Mouse (Mus musculus): ENCODE data around the gene Hacd1. TPM values are rescaled to one million over a fixed set of nuclear protein-coding genes. Genes with fewer than 3 reads are reported as not detected.

Hacd1 gene
- polyA plus RNA-seq, 1 experiment: 32.3 TPM

DNA sequence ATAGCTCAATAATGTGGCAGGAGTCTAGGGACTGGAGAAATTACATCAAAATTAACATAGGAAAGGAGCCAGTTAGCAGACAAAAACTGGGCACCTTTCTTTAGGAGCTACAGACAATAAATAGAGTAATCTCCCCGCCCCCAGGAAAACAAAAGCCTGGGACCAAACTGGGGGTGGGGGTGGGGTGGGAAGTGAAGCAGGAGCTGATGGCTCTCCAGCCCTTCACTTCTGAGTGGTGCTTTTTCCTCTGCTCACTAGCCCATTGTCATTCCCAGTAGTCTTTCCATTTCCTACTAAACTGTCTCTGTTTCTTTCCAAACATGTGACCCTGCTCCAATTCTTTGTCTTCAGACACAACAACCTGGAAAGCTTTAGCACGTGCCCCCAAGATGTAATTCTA, 99.5 kb downstream of the Hacd1 start:
- no peak for TF ChIP-seq CTCF (IDR thresholded peaks at IDR 0.05; ENCODE audit: borderline replicate concordance, insufficient read depth, low read depth, low read length)
- TF ChIP-seq POLR2A (IDR thresholded peaks at IDR 0.05; ENCODE audit: borderline replicate concordance, insufficient read depth, low read length): no peak
- no peak for DNase-seq
- Histone ChIP-seq H3K27me3 (ENCODE audit: control insufficient read depth, insufficient read depth, low read length) (no peaks in the 10 kb centered on the region), H3K4me3 (replicated peaks; ENCODE audit: insufficient read depth, low read depth, low read length) (no peak overlapping the region), H3K27ac (ENCODE audit: insufficient read depth, low read length) (no peak overlapping the region), H3K4me1 (ENCODE audit: control insufficient read depth, insufficient read depth, low read length) (no peaks in the 10 kb centered on the region)
- WGBS: 38% methylated on average over 2 of the region's 2 CpGs

DNA sequence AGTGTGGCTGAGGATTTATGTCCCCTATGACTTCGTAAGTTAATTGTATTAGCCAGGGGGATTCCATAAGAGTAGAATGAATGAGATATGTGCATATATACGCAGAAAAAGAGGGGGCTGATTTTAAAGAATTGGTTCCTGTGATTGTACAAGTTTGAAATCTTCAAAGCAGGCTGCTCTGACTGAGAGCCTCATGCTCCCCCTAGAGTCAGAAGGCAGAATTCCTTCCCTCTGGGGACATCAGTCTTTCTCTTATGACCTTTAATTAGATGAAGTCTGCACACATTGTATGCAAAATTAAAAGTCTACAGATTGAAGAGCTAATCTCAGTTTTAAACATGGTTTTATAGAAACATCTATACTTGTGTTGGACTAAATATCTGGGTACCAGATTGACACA, 117.8 kb downstream of the Hacd1 start:
- WGBS: 58% methylated on average over 2 of the region's 2 CpGs
- Histone ChIP-seq H3K27me3 (ENCODE audit: control insufficient read depth, insufficient read depth, low read length) (no peaks in the 10 kb centered on the region), H3K27ac (ENCODE audit: insufficient read depth, low read length) (no peak overlapping the region), H3K4me3 (replicated peaks; ENCODE audit: insufficient read depth, low read depth, low read length) (no peak overlapping the region), H3K4me1 (ENCODE audit: control insufficient read depth, insufficient read depth, low read length) (no peaks in the 10 kb centered on the region)
- TF ChIP-seq POLR2A (IDR thresholded peaks at IDR 0.05; ENCODE audit: borderline replicate concordance, insufficient read depth, low read length) (no peak), CTCF (IDR thresholded peaks at IDR 0.05; ENCODE audit: borderline replicate concordance, insufficient read depth, low read depth, low read length) (no peak)
- no peak for DNase-seq

DNA sequence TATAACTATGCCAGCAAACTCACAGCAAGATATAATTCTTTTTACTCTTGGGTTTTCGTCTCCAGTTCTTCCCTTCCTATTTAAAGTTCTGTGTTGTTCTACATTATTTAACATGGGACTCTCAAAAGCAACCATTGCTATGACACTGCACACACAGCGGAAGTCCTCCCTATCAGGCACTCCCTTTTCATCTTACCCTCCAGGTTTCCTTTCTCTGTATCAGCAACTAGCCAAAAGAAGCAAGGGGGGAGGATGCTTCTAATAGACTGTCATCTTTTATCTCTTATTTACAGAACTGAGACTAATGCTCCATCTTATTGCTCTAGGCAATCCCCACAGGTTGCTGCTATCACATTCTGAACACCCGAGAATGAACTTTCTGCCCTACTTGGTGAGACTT, 120.6 kb downstream of the Hacd1 start:
- TF ChIP-seq POLR2A (IDR thresholded peaks at IDR 0.05; ENCODE audit: borderline replicate concordance, insufficient read depth, low read length) (no peak), CTCF (IDR thresholded peaks at IDR 0.05; ENCODE audit: borderline replicate concordance, insufficient read depth, low read depth, low read length) (no peak)
- Histone ChIP-seq H3K4me3 (replicated peaks; ENCODE audit: insufficient read depth, low read depth, low read length) (no peak overlapping the region), H3K27ac (ENCODE audit: insufficient read depth, low read length) (no peak overlapping the region), H3K4me1 (ENCODE audit: control insufficient read depth, insufficient read depth, low read length) (no peaks in the 10 kb centered on the region), H3K27me3 (ENCODE audit: control insufficient read depth, insufficient read depth, low read length) (no peaks in the 10 kb centered on the region)
- WGBS: 66% methylated on average over 3 of the region's 3 CpGs
- no peak for DNase-seq

DNA sequence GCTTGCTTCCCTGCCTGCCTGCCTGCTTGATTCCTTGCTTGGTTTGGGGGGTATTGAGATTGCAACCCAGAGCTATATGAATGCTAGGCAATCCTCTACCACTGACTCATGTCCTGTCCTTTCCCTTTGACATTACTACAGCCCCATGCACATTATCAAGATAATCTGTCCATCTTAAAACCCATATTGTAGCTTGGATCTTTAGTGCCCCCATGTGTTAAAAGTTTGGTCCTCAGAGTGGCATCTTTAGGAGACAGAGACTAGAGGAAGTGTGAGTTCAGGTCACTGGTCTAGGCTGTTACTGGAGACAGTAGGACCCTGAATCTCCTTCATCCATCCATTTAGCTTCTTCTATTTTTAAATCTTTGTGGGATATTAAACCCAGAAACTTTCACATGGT, 123.7 kb downstream of the Hacd1 start:
- no peak for TF ChIP-seq CTCF (IDR thresholded peaks at IDR 0.05; ENCODE audit: borderline replicate concordance, insufficient read depth, low read depth, low read length)
- no peak for TF ChIP-seq POLR2A (IDR thresholded peaks at IDR 0.05; ENCODE audit: borderline replicate concordance, insufficient read depth, low read length)
- Histone ChIP-seq H3K4me1 (ENCODE audit: control insufficient read depth, insufficient read depth, low read length) (no peaks in the 10 kb centered on the region), H3K27ac (ENCODE audit: insufficient read depth, low read length) (no peak overlapping the region), H3K27me3 (ENCODE audit: control insufficient read depth, insufficient read depth, low read length) (no peaks in the 10 kb centered on the region), H3K4me3 (replicated peaks; ENCODE audit: insufficient read depth, low read depth, low read length) (no peak overlapping the region)
- DNase-seq: no peak

- Histone ChIP-seq H3K4me3 (replicated peaks; ENCODE audit: insufficient read depth, low read depth, low read length) (no peak overlapping the region), H3K4me1 (ENCODE audit: control insufficient read depth, insufficient read depth, low read length) (no peaks in the 10 kb centered on the region), H3K27ac (ENCODE audit: insufficient read depth, low read length) (no peak overlapping the region), H3K27me3 (ENCODE audit: control insufficient read depth, insufficient read depth, low read length) (no peaks in the 10 kb centered on the region)
- WGBS: 95% methylated on average over 1 of the region's 1 CpGs
- no peak for DNase-seq
- TF ChIP-seq CTCF (IDR thresholded peaks at IDR 0.05; ENCODE audit: borderline replicate concordance, insufficient read depth, low read depth, low read length): no peak
- TF ChIP-seq POLR2A (IDR thresholded peaks at IDR 0.05; ENCODE audit: borderline replicate concordance, insufficient read depth, low read length): no peak
Observed at GRCm38 (mm10) chr2:13930724-13931123, 125.2 kb downstream of the Hacd1 start.

- Histone ChIP-seq H3K4me1 (ENCODE audit: control insufficient read depth, insufficient read depth, low read length) (no peaks in the 10 kb centered on the region), H3K4me3 (replicated peaks; ENCODE audit: insufficient read depth, low read depth, low read length) (no peak overlapping the region), H3K27me3 (ENCODE audit: control insufficient read depth, insufficient read depth, low read length) (no peaks in the 10 kb centered on the region), H3K27ac (ENCODE audit: insufficient read depth, low read length) (no peak overlapping the region)
- TF ChIP-seq CTCF (IDR thresholded peaks at IDR 0.05; ENCODE audit: borderline replicate concordance, insufficient read depth, low read depth, low read length) (no peak), POLR2A (IDR thresholded peaks at IDR 0.05; ENCODE audit: borderline replicate concordance, insufficient read depth, low read length) (no peak)
- no peak for DNase-seq
Observed at GRCm38 (mm10) chr2:13888568-13888967, 167.4 kb downstream of the Hacd1 start.

DNA sequence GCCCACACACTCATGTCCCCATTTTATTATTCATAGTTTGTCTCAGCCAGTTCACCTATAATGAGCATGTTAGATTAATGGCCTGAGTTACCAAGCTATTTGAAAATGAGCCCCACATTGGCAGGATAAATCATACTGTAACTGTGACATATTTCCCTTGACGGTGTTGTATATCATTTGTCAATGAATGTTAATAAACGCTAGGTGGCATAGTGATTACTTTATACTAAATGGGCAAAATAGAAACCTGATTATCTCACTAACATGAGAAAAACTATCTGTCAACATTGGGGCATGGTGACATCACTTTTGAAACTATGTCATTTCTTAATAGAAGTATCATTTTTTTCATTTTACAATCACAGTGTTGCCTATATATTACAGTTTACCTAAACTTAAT, 198.5 kb downstream of the Hacd1 start:
- H3K4me3 ChIP-seq (replicated peaks; ENCODE audit: insufficient read depth, low read depth, low read length): no peak overlapping the region
- no peak for TF ChIP-seq POLR2A (IDR thresholded peaks at IDR 0.05; ENCODE audit: borderline replicate concordance, insufficient read depth, low read length)
- no peak for TF ChIP-seq CTCF (IDR thresholded peaks at IDR 0.05; ENCODE audit: borderline replicate concordance, insufficient read depth, low read depth, low read length)
- 64% methylated on average over 2 of the region's 2 CpGs for WGBS
- no peaks in the 10 kb centered on the region for H3K27me3 ChIP-seq (ENCODE audit: control insufficient read depth, insufficient read depth, low read length)
- DNase-seq: no peak
- H3K27ac ChIP-seq (ENCODE audit: insufficient read depth, low read length): no peak overlapping the region
- no peaks in the 10 kb centered on the region for H3K4me1 ChIP-seq (ENCODE audit: control insufficient read depth, insufficient read depth, low read length)

DNA sequence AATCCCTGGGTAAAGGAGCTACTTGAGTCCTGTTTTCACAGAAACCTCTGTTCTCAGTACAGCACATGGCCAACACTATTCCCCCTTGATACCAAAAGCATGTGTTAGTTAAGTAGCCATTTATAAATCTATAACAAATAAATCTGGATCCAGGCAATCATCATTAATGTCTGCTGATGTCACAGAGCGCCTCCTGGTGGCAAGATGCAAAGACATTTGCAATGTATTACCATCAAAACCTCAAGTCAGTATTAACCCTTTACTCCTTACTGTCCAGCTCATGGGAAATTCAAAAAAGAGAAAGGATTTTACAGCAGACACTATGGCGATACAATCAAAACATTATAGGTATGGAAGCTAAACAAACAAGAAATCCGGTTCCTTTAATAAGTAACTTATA, 200.4 kb downstream of the Hacd1 start:
- 67% methylated on average over 3 of the region's 3 CpGs for WGBS
- Histone ChIP-seq H3K27ac (ENCODE audit: insufficient read depth, low read length) (no peak overlapping the region), H3K4me3 (replicated peaks; ENCODE audit: insufficient read depth, low read depth, low read length) (no peak overlapping the region), H3K4me1 (ENCODE audit: control insufficient read depth, insufficient read depth, low read length) (no peaks in the 10 kb centered on the region), H3K27me3 (ENCODE audit: control insufficient read depth, insufficient read depth, low read length) (no peaks in the 10 kb centered on the region)
- DNase-seq: no peak
- TF ChIP-seq POLR2A (IDR thresholded peaks at IDR 0.05; ENCODE audit: borderline replicate concordance, insufficient read depth, low read length) (no peak), CTCF (IDR thresholded peaks at IDR 0.05; ENCODE audit: borderline replicate concordance, insufficient read depth, low read depth, low read length) (no peak)

All from cerebellum, adult 2 months (tissue).